Mouse (Mus musculus) erythroblast, adult 5-6 weeks (primary cell): Measurements from ENCODE around the gene Cipc. TPM values are rescaled to one million over a fixed set of nuclear protein-coding genes. Genes with fewer than 3 reads are reported as not detected.

ENCODE experiments used
- ATAC-seq: replicated peaks from 2 replicates; pipeline ENCODE4 v1.8.0; 2016; ENCODE audit warnings: moderate number of reproducible peaks, mild to moderate bottlenecking, moderate TSS enrichment, inconsistent platforms; ENCODE audit not compliant: poor library complexity, low FRiP score, severe bottlenecking
- total RNA-seq, 2 experiments: library from RNA; stranded (forward) in 1 of 2; stranded (reverse) in 1 of 2; fragments of 150-400 nt in 1 of 2; fragments of 200-764, 138-1000 nt in 1 of 2; gene quantifications; 2 replicates each; pipeline versions ENCODE4 v1.2.3 to v1.2.4; 2015 to 2017; ENCODE audit warnings: low replicate concordance in 2 of 2

The Cipc gene
- total RNA-seq, 2 experiments from 2014 or later, result 7.1 to 8.2 TPM

- no peak for ATAC-seq
These were observed 36.8 kb downstream of the Cipc start for GRCm38 (mm10) chr12:86983470-86984193.

DNA sequence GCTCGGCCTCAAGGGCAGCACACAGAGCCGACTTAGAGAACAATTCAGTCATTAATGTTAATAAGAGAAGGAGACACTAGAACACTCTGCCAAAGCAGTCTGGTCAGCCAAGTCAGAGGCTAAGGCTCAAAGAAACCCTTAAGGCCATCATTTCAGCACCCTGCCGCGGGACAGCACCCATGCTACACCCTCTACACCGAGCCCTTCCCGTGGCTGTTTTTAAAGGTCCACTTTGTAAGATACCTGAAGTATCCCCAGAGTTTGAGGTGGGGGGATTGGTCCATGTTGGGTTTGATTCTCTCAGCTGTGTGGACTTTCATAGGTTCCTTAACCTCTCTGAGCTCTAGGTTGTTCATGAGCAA, 37.3 kb downstream of the Cipc start:
- no peak for ATAC-seq

- no peak for ATAC-seq
These were observed 39.7 kb downstream of the Cipc start for GRCm38 (mm10) chr12:86986562-86986961.

- ATAC-seq, result no peak
These were observed 41.4 kb downstream of the Cipc start for GRCm38 (mm10) chr12:86988227-86988626.

GRCm38 (mm10) chr12:86989378-86989777, 42.5 kb downstream of the Cipc start:
- ATAC-seq, result no peak

DNA sequence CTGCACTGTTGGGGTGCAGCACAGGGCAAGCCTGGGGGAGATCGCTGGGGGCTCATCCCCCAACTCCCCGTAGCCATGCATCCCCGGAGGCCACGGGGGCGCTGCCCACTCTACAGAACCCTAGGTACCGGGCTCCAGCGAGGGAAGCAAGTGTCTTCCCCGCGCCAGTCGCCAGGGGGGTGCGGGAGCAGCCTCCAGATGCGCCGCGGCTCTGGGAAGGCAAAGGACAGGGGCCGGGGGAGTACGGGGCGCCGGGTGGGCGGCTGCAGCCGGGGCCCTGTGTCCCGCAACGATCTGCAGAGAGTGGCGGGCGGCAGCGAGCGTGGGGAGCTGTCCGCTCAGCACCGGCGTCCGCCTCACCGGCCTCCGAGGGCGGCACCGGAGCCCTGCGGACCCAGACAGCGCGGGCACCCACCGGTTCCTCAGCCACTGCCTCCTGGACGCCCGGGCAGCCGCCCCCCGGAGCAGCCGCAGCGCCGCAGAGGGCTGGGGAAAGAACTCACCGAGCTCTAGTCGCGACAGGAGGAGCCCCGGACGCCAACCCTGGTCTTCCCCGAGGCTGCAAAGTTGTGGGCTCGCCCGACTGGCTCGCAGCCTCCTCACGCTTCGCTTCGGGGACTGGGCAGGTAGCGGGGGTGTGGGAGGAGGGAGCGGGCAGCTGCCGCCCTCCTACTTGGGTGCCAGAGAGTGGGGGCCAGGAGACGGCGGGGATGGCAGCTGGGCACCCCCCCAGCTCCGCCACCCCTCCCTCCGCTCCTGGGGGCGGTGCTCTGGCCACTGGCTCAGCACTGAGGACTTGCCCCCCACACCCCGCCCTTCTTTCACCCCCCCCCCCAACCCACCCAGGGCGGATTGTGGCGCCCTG, 43.3 kb downstream of the Cipc start, which contains the start of gene Zdhhc22:
Zdhhc22 (minus strand) TSS at position 541 of the 865 bp plus-strand sequence.
- no peak for ATAC-seq

DNA sequence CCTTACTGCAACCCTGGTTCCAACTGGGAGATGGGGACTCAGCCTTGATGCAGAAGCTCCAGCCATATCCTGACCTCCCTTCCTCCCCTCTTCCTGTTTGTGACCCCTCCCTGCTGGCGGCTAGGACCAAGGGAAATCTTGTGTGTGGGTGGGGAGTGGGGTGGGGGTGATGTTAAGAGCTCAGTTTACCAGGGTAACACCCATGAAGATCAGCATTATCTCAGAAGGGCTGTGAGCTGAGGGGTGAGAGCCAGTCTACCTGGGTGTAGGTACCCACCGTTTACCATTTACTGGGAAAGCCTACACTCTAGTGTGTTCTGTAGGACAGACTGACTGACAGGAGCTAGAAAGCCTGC, 43.9 kb downstream of the Cipc start:
- ATAC-seq, result no peak

DNA sequence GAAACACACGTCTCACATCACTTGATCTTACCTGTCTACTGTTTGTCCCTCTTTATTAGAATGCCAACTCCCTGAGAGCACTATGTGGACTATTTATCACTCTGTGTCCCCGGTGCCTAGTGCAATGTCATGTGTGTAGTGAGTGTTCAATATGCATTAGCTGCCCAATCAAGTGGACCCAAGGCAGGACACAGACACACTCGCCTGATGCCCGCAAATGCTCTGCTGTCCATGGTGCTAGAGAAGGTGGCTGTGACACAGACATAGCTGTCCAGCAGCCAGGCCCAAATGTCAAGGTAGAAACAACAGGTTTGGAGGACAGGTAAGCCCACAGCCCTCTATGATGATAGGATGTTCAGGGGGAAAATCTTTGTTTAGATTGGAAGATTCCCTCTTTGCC, 47.3 kb downstream of the Cipc start:
- ATAC-seq, result no peak

GRCm38 (mm10) chr12:86994776-86995175, 47.9 kb downstream of the Cipc start:
- ATAC-seq, result no peak

- ATAC-seq, result no peak
These were observed 49.1 kb downstream of the Cipc start for GRCm38 (mm10) chr12:86995931-86996330.

DNA sequence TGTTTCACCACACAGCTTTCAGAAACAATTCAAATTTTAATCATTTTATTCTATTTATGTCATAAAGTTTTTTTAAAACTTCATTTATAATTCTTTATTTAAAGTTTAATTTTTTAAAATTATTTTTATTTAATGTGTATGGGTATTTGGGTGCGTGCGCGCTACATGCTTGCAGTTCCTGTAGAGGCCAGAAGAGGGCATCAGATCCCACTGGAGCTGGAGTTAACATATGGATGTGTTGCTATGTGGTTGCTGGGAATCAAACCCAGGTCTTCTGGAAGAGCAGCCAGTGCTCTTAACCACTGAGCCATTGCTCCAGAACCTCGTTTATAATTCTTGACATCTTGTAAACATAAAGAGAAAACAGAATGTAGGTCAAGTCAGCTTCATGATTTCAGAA, 51.9 kb downstream of the Cipc start:
- no peak for ATAC-seq

DNA sequence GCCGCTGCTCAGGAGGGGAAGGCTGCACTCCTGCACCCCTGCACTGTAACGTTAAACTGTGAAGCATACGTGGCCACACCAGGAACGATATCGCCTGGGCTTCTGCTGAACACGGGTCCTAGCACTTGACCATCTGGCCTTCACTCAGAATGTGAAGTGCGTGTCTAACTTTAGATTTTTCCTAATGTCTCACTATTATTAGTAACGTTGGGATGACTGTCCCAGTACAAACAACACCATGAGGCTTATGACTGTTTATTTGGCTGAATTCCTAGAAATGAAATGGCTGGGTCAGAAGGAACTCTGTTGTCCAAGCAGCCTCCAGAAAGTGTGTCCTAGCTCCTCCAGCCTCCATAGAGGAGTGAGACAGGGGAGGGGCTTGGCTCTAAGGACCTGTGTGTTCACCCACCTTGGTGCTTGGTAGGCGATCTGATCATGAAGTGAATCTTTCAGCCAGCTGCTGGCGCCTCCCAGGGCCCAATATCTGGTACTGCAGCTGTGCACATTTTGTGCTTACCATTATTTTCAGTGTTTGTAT, 52.5 kb downstream of the Cipc start:
- ATAC-seq, result no peak

DNA sequence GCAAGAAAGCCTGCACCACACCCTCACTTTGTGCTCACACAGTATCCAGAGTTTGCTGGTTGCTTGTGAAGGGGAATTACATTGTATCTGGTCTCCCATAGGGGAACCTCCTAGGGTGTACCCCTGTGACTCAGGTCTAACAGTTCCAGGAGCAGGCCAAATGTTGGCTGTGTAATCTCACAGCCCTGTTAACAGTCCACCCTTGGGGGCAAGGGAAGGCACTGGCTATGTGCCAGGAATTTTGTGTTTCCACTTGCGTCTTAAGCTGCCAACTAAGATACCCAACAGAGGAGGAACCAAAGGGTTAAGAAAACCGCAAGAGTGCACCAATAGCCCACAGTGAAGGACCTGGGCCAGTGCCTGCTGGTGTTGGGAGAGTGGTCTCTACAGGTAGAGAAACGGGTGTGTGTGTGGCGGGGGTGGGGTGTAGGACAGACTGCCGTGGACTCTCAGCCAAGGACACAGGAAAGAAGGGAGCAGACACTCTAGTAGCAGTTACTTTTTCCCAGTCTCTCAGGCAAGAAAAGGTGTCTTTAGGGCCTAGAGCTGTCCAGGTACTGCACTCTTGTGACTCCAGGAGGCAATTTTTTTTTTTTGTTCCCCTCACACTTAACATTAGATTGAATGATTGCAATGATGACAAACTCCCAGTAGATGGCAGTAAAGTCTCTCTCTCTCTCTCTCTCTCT, 53.5 kb downstream of the Cipc start:
- no peak for ATAC-seq

DNA sequence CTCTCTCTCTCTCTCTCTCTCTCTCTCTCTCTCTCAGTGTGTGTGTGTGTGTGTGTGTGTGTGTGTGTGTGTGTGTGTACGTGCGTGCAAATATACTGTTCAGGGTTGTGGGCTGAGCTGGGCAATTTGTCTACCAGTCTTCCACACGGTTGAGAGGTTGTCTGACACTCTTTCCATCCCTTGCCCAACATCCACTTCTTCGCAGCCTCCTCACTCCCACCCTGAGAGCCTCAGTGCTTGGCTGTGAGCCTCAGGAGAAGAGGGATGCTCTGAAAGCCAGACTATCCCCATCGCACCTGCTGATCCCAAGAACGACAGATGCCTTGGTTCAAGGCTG, 54.0 kb downstream of the Cipc start:
- no peak for ATAC-seq

DNA sequence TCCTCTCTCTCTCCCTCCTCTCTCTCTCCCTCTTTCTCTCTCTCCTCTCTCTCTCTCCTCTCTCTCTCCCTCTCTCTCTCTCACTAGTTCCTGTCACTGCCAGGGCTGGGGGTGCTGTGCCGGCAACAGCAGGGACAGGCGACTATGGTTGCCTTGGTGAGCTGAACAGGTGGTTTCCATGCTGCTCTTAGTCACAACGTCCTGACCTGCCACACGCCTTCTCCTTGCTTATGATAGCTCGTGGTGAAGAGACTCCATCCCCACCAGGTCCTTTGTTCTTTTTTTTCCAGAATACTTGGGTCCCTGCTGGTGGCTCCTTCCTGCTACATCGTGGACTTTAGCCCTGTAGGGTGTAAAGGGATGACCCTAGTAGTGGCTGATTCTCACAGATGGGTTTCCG, 55.4 kb downstream of the Cipc start:
- no peak for ATAC-seq

- ATAC-seq, result no peak
These were observed 56.0 kb downstream of the Cipc start for GRCm38 (mm10) chr12:87002815-87003214.

GRCm38 (mm10) chr12:87003606-87004005, 56.8 kb downstream of the Cipc start:
- ATAC-seq, result no peak

GRCm38 (mm10) chr12:87004596-87004995, 57.8 kb downstream of the Cipc start:
- no peak for ATAC-seq
